Mouse (Mus musculus) brain, embryonic 18.5 days (tissue): ENCODE data around the gene Dgkg.

Source experiments
- DNase-seq: peaks from one replicate; pipeline ENCODE4 v3.0.0-alpha.2; 2012; ENCODE audit warnings: low read depth, low spot score

Gene Dgkg

DNA sequence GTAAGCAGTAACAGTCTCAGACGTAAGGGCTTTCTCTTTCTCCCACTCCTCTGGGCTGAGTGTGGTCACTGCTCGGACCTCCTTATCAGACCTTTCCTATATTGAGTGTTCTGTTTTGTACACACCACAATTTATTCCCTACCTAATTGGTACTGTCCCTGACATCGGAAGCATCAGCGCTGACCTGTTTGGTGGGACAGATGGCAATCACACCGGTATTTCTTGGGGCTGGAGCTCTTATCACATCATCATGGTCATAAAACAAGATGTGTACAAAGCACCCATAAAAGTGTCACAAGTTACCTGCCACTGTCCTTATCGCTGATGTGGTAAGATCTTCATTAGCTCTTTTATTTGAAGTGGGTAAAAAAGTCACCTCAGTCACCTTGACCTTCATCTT lies 155.2 kb downstream of the Dgkg start:
- no peak for DNase-seq

DNA sequence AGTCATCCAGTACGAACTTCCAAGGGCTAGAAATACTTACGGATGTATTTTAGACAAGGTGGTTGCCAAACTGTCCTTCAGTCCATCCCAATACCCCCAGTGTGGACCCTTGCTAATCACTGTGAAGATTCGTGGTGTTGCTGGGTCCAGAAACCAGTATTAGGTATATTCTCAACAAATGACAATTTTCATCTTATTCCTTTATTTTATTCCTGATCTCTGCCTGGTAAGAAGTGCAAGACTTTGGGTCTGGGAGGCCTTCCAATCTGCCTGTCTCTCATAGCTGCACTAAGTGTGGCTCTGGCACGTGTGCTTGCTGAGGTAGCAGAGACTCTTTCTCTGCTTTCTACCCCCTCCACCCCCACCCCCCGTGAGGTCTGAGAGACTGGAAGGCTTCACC lies 156.5 kb downstream of the Dgkg start:
- DNase-seq: no peak

DNA sequence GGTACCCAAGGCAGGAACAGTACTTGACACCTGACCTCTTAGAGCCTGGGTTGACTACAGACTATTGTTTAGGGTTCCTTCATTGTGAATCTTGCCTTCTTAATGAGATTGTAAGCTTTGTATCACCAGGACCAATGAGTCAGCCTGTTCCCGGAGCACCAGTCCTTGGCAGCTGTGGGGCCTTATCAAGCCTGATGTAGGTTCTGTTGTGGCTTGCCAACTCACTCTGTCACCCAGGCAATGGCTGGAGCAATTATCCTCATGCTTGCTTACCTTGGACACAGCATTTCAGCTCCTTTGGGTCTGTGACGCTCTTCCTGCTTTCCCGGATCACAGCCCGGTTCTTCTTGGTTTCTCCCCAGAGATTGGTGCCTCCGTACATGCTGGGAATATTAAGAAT lies 157.1 kb downstream of the Dgkg start:
- DNase-seq: no peak

DNA sequence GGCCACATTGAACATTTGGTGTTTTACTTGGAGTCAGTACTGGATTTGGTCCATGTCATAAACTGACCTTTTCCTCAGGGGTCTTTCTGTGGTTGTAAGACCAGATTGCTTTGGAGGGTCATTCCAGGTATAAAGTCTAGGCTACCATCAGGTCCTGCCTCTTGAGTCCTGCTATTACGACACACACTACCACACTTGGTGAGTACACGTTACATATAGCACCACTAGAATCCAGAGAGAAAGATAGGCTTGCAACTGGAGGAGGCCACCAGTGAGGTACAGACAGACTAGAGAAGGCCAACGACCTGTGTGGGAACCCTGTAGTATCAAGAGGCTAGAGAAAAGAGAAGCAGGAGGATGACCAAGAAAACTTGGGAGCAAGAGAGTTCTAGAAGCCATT lies 157.6 kb downstream of the Dgkg start:
- no peak for DNase-seq

DNA sequence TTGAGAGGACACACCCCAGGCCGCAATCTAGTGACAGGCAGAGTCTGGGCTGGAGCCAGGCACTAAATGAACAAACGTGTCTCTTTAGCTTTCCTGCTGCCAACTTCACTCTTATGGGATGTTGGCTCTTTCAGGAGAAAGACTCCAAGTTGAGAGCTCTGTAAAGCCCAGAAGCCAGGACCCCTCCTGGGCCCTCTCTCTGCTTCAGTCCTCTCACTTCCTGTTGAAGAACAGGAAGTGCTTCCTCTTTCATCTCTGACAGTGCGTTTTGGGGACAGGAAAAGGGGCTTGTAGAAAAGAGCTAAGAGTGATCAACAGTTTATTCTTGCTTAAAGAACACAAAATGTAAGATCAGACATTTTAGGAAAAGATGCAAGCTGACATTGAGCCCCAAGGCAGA lies 159.0 kb downstream of the Dgkg start:
- DNase-seq: no peak

DNA sequence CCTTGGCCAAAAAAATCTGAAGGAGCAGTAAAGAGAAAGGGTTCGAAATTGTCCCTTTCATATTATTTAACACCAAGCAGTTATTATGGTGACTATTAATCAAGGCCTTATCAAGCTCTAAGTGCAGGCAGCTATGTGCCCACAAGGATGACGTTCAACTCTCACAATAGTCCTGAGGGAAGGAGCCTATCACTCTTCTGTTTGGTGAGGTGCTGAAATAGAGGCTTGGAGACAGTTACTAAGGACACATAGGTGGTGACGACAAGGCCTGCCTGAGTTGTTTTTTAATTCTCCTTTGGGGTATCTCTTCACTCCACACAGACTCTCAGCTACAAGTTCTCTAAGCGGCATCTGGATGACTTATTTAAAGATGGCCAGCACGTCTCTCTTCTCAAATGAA lies 161.8 kb downstream of the Dgkg start:
- no peak for DNase-seq

DNA sequence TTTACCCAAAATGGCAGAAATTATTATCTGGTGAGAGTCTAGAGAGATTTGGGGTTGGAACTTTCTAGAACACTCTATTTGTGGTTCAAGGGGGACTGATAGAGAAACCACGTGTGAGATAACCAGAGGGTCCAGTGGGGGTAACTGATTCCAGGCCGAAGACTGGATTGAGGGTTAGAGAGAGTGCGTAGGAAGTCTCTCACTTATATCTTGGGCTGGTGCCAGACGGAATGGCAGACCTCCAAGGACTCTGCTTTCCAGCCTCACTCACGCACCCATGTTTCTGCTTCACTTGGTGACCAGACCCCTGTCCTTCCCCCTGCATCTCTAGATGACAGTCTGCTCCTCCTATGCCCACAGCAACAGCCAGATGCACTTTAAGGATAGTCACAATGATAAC lies 162.2 kb downstream of the Dgkg start:
- no peak for DNase-seq

DNA sequence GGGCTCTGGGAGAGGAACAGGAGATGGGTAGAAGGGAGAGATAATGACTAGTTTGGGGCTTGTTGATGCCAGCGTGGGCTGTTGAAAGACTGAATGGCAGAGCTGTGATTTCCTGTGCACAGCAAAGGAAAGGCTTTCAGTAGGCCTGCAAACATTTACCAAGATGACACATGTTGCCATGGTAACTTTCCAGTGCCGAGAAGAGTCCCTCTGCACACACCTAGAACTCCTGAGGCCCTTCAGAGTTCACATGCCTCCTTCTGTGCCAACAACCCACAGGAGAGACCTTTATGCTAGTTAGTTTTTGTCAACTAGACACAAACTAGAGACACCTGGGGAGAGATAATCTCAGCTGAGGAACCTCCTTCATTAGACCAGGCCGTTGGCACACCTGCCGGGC lies 163.6 kb downstream of the Dgkg start:
- DNase-seq: no peak

DNA sequence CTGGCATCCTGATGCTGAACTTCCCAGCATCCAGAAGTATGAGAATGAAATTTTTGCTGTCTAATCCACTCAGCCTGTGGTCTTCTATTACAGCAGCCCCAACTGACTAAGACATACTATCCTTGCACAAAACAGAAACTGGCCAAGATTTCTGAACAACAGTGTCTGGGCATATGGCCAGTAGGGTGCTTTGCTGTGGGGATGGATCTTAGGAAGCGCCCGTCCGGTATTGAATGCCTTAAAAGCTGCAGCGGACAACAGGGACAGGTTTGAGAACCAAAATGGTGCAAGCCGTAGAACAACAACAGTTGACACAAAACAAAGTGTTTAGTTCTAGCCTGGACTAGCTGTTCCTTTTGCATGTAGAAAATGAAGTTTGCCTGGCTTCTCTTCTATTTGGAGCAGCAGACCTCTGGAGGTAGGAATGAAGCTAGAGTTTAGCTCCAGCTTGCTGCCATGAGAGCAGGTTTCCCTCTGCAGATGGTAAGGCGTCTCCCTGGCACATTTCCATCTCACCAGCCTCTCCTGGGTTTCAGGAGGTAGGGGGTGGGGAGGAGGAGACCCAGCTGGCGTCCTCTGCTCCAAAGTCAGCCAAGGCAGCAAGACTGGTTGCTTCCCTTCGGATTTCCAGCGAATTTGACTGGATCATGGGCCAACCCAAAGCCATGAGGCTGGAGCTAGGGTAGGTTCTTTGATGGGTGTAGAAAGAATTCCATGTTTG lies 165.4 kb downstream of the Dgkg start:
- DNase-seq: no peak

DNA sequence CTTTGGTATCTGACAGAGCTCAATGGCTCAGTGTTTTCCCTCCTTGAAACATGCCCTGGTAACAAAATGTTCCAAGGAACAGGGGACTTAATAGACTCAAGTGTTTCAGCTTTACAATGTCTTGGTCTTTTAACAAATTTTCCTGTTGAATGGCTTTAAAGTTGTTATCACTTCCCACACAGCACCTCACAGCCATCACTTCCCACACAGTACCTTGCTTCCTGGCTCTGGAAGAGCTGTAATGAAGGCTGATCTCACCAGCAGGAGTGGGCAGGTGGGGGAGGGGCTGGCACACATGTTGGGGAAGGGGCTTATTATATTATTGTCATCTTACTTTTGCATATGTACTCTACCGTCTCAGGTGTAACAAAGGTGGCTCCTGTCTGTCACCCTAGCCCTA lies 173.1 kb downstream of the Dgkg start:
- no peak for DNase-seq

DNA sequence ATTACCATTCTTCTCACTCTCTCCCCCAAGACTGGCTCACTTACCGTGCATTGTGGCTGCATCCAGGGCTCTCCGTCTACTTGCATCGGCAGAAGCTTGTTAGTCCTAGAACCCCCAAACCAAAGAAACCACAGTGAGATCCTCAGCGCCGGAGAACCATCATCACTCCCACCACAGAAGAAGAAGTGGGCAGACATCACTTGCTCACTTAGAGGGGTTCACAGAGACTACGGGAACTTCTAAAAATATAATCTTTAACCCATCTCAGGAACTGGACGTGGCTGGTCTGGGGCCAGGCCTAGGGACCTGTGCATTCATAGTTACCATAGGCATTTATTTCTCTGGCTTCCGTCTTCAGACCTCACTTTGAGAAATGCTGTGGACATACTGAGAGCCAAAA lies 177.7 kb downstream of the Dgkg start:
- DNase-seq: no peak

DNA sequence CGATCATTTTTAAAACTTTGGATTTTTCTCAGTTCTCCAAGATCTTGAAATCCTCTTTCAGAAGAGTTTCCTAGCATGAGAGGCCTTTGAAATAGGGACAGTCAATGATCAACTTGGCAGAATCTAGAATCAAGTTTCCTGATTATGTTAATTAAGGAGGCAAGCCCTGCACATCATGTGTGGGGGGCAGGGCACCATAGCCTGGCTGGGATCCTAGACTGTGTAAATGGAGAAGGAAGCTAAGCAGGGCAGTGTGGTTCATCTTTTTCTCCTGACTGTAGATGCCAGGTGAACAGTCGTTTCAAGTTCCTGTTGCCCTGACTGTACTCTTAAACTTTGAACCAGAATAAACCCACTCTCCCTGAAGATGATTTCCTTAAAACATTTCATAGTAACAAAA lies 185.3 kb downstream of the Dgkg start:
- DNase-seq: no peak

DNA sequence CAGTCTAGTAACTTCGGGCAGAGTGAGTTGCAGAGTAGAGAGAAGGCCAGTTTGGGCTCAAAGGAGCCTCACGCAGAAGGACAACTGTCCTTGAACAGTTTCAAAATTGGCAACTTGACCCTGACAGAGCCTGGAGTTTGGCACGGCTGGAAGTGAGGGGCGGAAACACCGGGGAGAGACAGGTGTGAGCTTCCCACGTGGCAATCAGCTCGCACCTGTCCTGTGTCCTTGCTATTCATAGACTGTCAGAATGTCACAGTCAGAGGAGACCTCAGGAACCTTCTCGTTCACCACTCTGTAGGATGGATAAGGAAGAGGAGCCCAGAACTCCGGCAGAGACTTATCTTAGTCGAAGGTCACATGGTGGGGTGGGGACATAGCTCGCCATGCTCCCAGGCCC lies 187.6 kb downstream of the Dgkg start:
- no peak for DNase-seq

DNA sequence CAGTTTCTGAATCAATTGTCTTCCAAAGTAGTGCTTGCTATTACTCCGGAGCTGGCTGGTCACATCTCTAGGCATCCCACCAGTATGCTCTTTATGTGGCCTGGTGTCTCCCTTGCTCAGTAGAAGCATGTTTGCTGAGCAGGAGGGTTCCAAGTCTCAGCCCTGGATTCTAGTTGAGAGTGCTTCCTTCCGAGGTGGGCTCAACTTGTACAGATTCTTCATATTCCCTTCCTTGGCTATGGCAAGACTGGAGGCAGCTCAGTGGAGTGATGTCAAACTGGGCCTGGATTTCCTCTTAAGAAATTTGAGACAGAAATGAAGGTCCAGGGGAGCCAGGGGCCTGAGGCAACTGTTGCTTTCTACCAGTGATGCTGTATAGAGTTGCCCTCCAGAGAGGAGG lies 189.9 kb downstream of the Dgkg start:
- DNase-seq: no peak

DNA sequence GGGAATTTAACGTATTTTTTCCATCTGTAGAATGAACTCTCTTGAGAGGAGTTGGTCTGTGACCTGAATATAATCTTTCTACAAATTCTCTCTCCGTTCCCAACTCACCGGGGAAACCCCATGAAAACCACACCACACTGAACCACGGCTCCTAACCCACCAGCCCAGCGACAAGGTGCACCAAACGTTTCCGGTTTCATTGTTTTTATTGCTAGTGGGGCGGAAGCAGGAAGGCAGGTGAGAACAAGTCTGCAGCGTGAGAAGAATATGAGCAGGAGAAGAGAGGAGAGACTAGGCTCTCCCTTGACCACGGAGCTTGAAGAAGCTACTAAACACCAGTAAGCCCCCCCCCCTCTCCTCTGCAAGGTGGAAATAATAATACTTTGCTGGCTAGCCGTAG lies 190.6 kb downstream of the Dgkg start:
- DNase-seq: no peak

DNA sequence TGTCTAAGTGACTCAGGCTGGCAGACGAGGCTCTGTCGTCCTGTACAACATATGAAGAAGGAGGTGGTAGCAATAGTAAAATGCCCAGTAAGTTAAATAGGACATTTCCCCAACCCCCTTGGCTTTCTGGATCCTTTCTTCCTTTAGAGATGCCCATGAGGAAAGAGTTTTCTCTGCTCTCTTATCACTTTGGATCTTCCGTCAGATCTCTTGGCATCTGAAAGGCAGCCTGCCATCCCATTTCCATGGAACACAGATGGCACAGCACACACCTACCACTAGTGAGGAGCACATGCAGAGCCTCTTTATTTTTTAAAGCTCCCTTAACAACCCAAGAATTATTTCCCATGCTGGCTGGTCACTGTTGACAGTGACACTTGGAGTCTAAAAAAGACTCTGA lies 194.8 kb downstream of the Dgkg start:
- no peak for DNase-seq

DNA sequence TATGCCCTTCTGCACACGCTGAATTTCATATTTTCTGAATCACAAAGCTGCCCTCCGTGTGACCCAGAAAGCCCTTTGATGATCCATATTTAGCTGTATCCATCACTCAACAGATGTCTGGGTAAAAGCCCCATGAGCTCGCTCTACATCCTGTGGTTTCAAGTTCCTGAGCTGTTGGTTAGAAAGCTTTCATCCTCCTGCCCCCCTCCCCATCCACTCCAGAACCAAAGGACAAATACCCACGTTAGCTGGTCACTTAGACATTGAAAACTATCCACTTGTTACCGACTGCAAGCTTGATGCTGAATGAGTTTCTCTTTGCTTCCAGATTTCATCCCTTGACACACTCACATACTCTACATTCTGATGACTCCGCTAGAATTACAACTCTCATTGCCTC lies 195.3 kb downstream of the Dgkg start:
- DNase-seq: no peak

DNA sequence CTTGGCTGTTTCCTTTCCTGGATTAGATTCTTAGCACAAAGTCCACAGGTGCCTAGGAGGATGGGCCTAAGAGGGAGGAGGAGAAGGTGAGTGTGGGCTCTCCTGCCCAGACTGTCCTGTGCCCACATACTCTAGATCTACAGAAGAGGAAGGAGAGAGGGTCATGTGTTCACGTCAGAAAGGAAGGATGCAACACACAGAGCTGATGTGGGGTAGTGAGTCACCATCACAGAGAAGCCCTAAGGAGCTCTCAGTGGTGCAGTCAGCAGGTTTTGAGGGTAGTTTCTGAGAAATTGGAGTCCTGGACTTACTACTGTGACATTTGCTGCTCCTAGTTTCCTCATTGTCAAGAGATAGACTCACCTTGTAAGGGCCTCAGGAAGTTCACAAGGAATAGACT lies 196.1 kb downstream of the Dgkg start:
- DNase-seq: no peak

DNA sequence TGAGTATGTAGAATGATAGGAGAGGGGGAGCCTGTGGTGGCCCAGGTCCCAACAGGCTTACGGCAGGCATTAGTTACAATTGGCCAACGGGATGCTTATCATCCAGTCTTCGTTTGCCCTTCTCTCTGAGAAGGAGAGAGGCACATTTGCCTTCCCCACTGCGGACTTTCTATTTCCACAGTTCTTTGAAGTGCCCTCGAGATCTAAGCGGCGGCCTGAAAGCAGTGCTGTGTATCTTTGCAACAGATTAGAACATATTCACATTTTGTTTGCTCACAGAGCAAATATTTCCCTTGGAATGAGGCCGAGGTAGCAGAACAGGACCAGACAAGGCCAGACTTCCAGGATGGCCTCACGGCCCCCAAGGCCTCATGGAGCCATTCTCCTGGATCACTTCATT lies 204.9 kb downstream of the Dgkg start:
- no peak for DNase-seq

DNA sequence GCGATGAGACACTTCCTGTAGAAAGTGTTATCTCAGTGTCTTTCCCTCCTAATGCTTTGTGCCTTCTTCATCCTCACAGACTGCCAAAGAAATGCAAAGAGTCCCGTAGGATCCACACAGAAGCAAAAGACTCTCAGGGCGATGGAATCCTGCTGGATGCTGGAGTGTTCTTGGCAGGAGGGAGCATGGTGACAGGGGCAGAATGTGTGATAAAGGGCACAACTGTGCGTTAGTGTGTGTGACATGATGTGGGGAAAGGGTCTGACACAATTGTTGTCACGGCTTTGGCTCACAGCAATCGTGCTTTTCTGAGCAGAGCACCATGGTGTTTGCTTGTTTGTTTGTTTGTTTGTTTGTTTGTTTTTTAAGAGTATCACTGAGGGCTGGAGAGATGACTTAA lies 208.9 kb downstream of the Dgkg start:
- no peak for DNase-seq

DNA sequence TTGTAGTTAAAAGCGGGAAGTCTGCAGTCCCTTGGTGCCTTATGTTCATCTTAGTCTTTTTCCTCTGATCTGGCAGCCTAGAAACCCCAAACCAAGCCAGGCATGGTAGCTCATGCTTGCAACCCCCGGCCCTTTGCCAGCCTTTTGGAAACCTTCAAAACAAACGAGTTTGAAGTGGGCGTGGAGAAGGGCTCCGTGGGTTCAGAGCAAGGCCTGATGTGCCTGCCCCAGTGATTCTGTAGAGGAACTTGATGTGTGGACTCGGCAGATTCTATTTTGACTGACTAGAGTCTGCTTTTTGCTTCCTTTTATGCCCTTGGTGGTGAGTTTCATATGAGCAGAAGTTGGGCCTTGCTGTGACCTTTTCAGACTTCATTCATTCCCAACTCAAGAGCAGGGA lies 212.2 kb downstream of the Dgkg start:
- no peak for DNase-seq

DNA sequence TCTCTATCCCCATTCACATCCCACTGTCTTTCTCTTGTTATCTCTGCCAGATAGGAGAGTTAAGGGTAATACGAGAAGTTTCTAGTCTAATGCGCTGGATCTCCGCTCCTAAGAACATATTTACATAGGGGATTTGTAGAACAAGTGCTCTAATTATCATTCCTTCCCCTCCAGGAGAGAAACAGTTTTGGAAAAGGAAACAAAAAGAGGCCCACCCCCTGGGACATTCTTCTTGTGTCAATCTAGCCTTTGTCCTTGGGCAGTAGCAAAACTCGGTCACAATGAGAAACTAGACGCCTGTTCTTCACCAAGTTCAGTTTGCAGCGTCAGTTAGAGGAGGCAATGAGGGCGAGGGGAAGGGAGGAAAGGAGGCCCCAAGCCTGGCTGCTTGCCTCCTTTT lies 214.8 kb downstream of the Dgkg start:
- no peak for DNase-seq

DNA sequence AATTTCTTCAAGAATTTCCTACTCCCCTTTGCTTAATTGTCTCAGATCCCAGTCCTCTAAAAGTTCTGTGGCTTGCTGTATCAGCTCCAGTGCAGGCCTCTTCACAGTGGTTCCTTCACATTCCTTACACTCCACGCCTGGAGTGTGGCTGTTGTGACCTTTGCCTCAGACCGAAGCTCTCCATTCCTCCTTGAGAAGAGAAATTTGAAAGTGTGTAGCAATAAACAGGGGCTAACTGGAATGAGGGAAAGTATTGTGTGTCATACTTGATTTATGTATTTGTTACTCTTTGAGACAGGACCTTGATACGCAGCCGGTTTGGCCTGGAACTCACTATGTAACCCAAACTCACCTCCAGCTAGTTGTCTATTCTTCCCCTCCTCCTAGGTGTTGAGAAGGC lies 215.7 kb downstream of the Dgkg start:
- DNase-seq: no peak

DNA sequence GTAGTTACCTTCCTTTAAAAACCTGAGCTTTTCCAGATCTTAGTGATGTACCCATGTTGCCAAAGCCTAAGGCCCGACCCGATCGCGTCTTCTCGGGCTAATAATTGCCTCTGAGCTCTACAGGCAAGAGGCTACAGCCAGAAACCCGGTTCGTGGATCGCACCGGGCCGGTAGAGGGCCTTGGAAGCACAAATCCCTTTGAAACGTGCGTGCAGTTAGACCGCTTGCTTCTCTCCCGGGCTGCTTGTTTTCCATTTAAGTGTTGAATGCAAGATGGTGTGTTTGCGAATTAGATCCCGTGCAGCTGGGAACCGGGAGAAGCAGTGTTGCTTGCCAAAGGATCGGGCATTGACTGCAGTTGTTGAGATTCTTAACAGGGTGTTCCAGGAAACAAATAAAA lies 216.8 kb downstream of the Dgkg start:
- DNase-seq: peak; percentile 52
